Mouse (Mus musculus) erythroblast, embryonic 14.5 days (primary cell): ENCODE data around the gene Jaml.

Source experiments
- GATA1 ChIP-seq: IDR thresholded peaks from 2 replicates; pipeline ENCODE4 v1.6.1; 2012; ENCODE audit warnings: low read length, inconsistent platforms, mixed read lengths
- TAL1 ChIP-seq: IDR thresholded peaks from 3 replicates; pipeline ENCODE4 v1.6.1; 2012; ENCODE audit warnings: low read length, inconsistent platforms, mixed read lengths

DNA sequence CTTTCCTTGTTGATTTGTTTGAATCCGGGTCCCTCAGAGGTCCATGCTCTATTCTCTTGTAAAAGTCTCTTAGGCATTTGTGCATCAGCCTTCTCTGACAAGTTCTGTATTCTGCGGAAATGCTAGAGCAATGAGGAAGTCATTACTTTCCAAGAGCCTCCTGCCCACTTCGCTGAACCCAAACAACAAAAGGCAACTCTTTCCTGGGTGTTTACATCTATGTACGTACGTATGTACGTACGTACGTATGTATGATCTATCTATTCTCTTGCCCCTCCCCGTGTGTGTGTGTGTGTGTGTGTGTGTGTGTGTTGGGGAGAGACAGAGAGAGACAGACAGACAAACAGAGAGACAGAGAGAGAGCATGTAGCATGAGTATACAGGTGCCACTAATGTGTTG is 37.8 kb downstream of the Jaml start:
- TF ChIP-seq GATA1 (no peak), TAL1 (no peak)
